Mouse (Mus musculus): ENCODE results near the gene Tmem223.

DNA sequence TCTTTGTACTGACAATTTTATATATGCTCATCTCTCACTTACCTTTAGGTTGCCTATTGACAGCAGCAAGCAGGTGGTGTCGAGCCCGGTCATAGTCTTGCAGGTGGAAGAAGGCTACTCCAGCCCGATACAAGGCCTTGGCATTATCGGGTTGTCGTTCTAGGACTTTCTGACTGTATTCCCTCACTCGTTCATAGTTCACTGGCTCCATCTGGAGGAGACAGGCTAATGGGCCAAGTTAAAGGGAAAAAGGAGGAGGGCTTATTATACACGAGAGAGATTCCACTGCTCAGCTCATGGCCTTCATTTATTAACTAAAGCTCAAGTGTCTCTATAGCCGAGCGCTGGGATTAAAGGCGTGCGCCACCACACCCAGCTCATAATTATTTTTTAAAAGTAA lies 45.0 kb downstream of the Tmem223 start:
- peak; percentile 31 for TF ChIP-seq CTCF (IDR thresholded peaks at IDR 0.05; ENCODE audit: low read depth)
- TF ChIP-seq EP300 (IDR thresholded peaks at IDR 0.05; ENCODE audit: low read depth), result no peak
